Mouse (Mus musculus): ENCODE data around the gene Lhx8. TPM values are rescaled to one million over a fixed set of nuclear protein-coding genes. Genes with fewer than 3 reads are reported as not detected.

Lhx8 gene
- total and polyA plus RNA-seq, 3 experiments, result not detected

DNA sequence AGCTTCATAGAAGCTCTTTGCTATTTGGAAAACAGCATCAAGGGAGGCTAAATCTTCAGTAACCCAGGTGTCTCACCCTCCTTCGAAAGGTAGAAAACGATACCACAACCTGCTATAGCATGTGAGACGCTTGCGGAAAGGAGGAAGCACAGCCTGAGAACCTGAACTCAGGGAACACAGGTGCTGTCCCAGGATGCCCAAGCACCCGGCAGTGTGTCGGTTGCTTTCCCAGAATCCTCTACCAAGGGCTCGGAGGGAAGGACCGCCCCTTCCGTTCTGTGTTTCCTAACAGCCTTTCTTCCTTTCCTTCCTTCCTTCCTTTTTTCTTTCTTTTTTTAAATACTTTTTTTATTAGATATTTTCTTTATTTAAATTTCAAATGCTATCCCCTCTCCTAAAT, 30.5 kb downstream of the Lhx8 start:
- Histone ChIP-seq H3K9me3 (replicated peaks; ENCODE audit: insufficient read depth, low read length) (no peaks in the 10 kb centered on the region), H3K4me3 (ENCODE audit: control insufficient read depth in 1 of 2, insufficient read depth in 1 of 2, low read depth in 2 of 2, low read length in 2 of 2) (no peak overlapping the region), H3K79me2 (ENCODE audit: control insufficient read depth, insufficient read depth, low read length, poor library complexity) (no peaks in the 10 kb centered on the region), H3K9ac (ENCODE audit: control insufficient read depth, low read depth, low read length, poor library complexity, severe bottlenecking) (no peak overlapping the region), H3K36me3 (ENCODE audit: control insufficient read depth in 1 of 2, insufficient read depth in 2 of 2, low read length in 2 of 2) (no peaks in the 10 kb centered on the region), H3K4me1 (ENCODE audit: control insufficient read depth in 1 of 2, insufficient read depth in 2 of 2, low read length in 2 of 2) (no peaks in the 10 kb centered on the region), H3K27ac (ENCODE audit: control insufficient read depth, low read depth, low read length) (no peak overlapping the region), H3K27me3 (ENCODE audit: control insufficient read depth in 1 of 2, insufficient read depth in 2 of 2, low read length in 2 of 2) (no peaks in the 10 kb centered on the region; a peak in 1 of 4 replicates)
- no peak for DNase-seq (ENCODE audit: low read depth, low spot score)
- TF ChIP-seq USF2 (IDR thresholded peaks at IDR 0.05; ENCODE audit: borderline replicate concordance in 1 of 2, insufficient read depth in 1 of 2, low read depth in 1 of 2, low read length in 2 of 2) (no peak), MAFK (IDR thresholded peaks at IDR 0.05; ENCODE audit: borderline replicate concordance, low read depth, low read length) (no peak), CTCF (IDR thresholded peaks at IDR 0.05 in 2 of 3, conservative IDR thresholded peaks at IDR 0.05 in 1 of 3; ENCODE audit: control insufficient read depth in 1 of 3, insufficient read depth in 1 of 3, low read depth in 2 of 3, low read length in 3 of 3, poor library complexity in 1 of 3, severe bottlenecking in 1 of 3) (no peak), JUND (IDR thresholded peaks at IDR 0.05; ENCODE audit: low read depth, low read length) (no peak), POLR2A (IDR thresholded peaks at IDR 0.05; ENCODE audit: control insufficient read depth in 1 of 2, insufficient read depth in 1 of 2, low read depth in 1 of 2, low read length in 2 of 2, poor library complexity in 1 of 2) (no peak)

DNA sequence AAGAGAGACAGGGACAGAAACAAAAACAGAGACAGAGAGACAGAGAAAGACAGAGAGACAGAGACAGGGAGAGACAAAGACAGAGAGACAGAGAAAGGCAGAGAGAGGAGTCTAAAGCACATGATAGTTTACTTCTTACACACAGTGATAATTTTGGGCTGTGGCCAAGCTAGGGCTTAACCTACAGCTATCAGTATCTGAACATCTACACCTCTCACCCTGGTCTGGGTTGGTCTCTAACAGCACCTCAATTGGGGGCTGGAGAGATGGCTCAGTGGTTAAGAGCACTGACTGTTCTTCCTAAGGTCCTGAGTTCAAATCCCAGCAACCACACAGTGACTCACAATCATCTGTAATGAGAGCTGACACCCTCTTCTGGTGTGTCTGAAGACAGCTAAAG, 32.0 kb downstream of the Lhx8 start:
- Histone ChIP-seq H3K27me3 (ENCODE audit: control insufficient read depth in 1 of 2, insufficient read depth in 2 of 2, low read length in 2 of 2) (no peaks in the 10 kb centered on the region; a peak in 1 of 4 replicates), H3K9ac (ENCODE audit: control insufficient read depth, low read depth, low read length, poor library complexity, severe bottlenecking) (no peak overlapping the region), H3K27ac (ENCODE audit: control insufficient read depth, low read depth, low read length) (no peak overlapping the region), H3K36me3 (ENCODE audit: control insufficient read depth in 1 of 2, insufficient read depth in 2 of 2, low read length in 2 of 2) (no peaks in the 10 kb centered on the region), H3K4me1 (ENCODE audit: control insufficient read depth in 1 of 2, insufficient read depth in 2 of 2, low read length in 2 of 2) (no peaks in the 10 kb centered on the region), H3K79me2 (ENCODE audit: control insufficient read depth, insufficient read depth, low read length, poor library complexity) (no peaks in the 10 kb centered on the region), H3K9me3 (replicated peaks; ENCODE audit: insufficient read depth, low read length) (no peaks in the 10 kb centered on the region), H3K4me3 (ENCODE audit: control insufficient read depth in 1 of 2, insufficient read depth in 1 of 2, low read depth in 2 of 2, low read length in 2 of 2) (no peak overlapping the region)
- no peak for DNase-seq (ENCODE audit: low read depth, low spot score)
- TF ChIP-seq POLR2AphosphoS5 (IDR thresholded peaks at IDR 0.05; ENCODE audit: borderline replicate concordance, low read depth, low read length) (no peak), POLR2AphosphoS2 (IDR thresholded peaks at IDR 0.05; ENCODE audit: low read length) (no peak)

DNA sequence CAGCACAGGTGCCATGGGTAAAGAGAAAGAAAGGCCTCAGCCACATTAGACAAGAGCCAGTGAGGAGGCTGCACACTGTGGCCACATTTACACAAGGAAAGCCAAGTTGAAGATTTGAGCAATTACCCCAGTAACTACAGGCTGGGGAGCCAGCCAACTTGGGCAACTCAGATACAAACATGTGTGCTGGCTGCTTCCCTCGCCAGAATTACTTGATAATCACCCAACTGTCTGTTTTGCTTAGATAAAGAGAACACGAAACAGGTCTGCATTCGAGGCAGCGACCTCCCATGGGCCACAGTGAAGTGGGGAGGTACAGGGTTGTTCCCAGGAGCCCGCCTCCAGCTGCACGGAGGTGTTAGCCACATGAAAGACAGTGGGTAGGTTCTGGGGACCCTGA, 33.0 kb downstream of the Lhx8 start:
- Histone ChIP-seq H3K9me3 (replicated peaks; ENCODE audit: insufficient read depth, low read length) (no peaks in the 10 kb centered on the region), H3K27me3 (ENCODE audit: control insufficient read depth in 1 of 2, insufficient read depth in 2 of 2, low read length in 2 of 2) (no peaks in the 10 kb centered on the region; a peak in 1 of 4 replicates), H3K4me3 (ENCODE audit: control insufficient read depth in 1 of 2, insufficient read depth in 1 of 2, low read depth in 2 of 2, low read length in 2 of 2) (no peak overlapping the region), H3K27ac (ENCODE audit: control insufficient read depth, low read depth, low read length) (no peak overlapping the region), H3K36me3 (ENCODE audit: control insufficient read depth in 1 of 2, insufficient read depth in 2 of 2, low read length in 2 of 2) (no peaks in the 10 kb centered on the region), H3K79me2 (ENCODE audit: control insufficient read depth, insufficient read depth, low read length, poor library complexity) (no peaks in the 10 kb centered on the region), H3K4me1 (ENCODE audit: control insufficient read depth in 1 of 2, insufficient read depth in 2 of 2, low read length in 2 of 2) (no peaks in the 10 kb centered on the region), H3K9ac (ENCODE audit: control insufficient read depth, low read depth, low read length, poor library complexity, severe bottlenecking) (no peak overlapping the region)
- DNase-seq (ENCODE audit: low read depth, low spot score), result peak; percentile 11
- TF ChIP-seq TCF12 (IDR thresholded peaks at IDR 0.05; ENCODE audit: low read depth, low read length), result peak; percentile 38; the same call in 1 of the 2 replicates
- TF ChIP-seq POLR2A (IDR thresholded peaks at IDR 0.05; ENCODE audit: control insufficient read depth in 1 of 2, insufficient read depth in 1 of 2, low read depth in 1 of 2, low read length in 2 of 2, poor library complexity in 1 of 2), result no peak
